Mouse (Mus musculus): Measurements from ENCODE around the gene Gucy2e.

Gucy2e gene

GRCm38 (mm10) chr11:69236926-69237260 is at the start of gene Gucy2e:
Gene Gucy2e (minus strand): TSS chr11:69237036.
- DNase-seq (ENCODE audit: low read depth, low spot score), result peak; percentile 82

- DNase-seq (ENCODE audit: low read depth, low spot score), result no peak
Measured at GRCm38 (mm10) chr11:69277267-69277666, 40.4 kb upstream of the Gucy2e start.

GRCm38 (mm10) chr11:69276081-69276480 is 39.2 kb upstream of the Gucy2e start:
- no peak for DNase-seq (ENCODE audit: low read depth, low spot score)

GRCm38 (mm10) chr11:69275650-69276049 is 38.8 kb upstream of the Gucy2e start:
- no peak for DNase-seq (ENCODE audit: low read depth, low spot score)

- peak; percentile 72 for DNase-seq (ENCODE audit: low read depth, low spot score)
Measured at GRCm38 (mm10) chr11:69272122-69272740, 35.4 kb upstream of the Gucy2e start.

GRCm38 (mm10) chr11:69269575-69269974 is 32.7 kb upstream of the Gucy2e start:
- DNase-seq (ENCODE audit: low read depth, low spot score), result peak; percentile 74

GRCm38 (mm10) chr11:69268100-69268499 is 31.3 kb upstream of the Gucy2e start:
- DNase-seq (ENCODE audit: low read depth, low spot score), result no peak

GRCm38 (mm10) chr11:69267341-69267740 is 30.5 kb upstream of the Gucy2e start:
- no peak for DNase-seq (ENCODE audit: low read depth, low spot score)

- DNase-seq (ENCODE audit: low read depth, low spot score), result no peak
Measured at GRCm38 (mm10) chr11:69266253-69266652, 29.4 kb upstream of the Gucy2e start.

GRCm38 (mm10) chr11:69265410-69265809 is 28.6 kb upstream of the Gucy2e start:
- DNase-seq (ENCODE audit: low read depth, low spot score), result no peak

GRCm38 (mm10) chr11:69264276-69264675 is 27.4 kb upstream of the Gucy2e start:
- DNase-seq (ENCODE audit: low read depth, low spot score), result no peak

- no peak for DNase-seq (ENCODE audit: low read depth, low spot score)
Measured at GRCm38 (mm10) chr11:69260111-69260510, 23.3 kb upstream of the Gucy2e start.

- DNase-seq (ENCODE audit: low read depth, low spot score), result no peak
Measured at GRCm38 (mm10) chr11:69258287-69258686, 21.5 kb upstream of the Gucy2e start.

- DNase-seq (ENCODE audit: low read depth, low spot score), result no peak
Measured at GRCm38 (mm10) chr11:69257807-69258206, 21.0 kb upstream of the Gucy2e start.

GRCm38 (mm10) chr11:69257072-69257471 is 20.2 kb upstream of the Gucy2e start:
- no peak for DNase-seq (ENCODE audit: low read depth, low spot score)

GRCm38 (mm10) chr11:69254808-69255207 is 18.0 kb upstream of the Gucy2e start:
- DNase-seq (ENCODE audit: low read depth, low spot score), result no peak

- DNase-seq (ENCODE audit: low read depth, low spot score), result no peak
Measured at GRCm38 (mm10) chr11:69253131-69253530, 16.3 kb upstream of the Gucy2e start.

GRCm38 (mm10) chr11:69251953-69252352 is 15.1 kb upstream of the Gucy2e start:
- no peak for DNase-seq (ENCODE audit: low read depth, low spot score)

GRCm38 (mm10) chr11:69251135-69251842 is 14.5 kb upstream of the Gucy2e start:
- no peak for DNase-seq (ENCODE audit: low read depth, low spot score)

- DNase-seq (ENCODE audit: low read depth, low spot score), result no peak
Measured at GRCm38 (mm10) chr11:69250106-69250505, 13.3 kb upstream of the Gucy2e start.

- no peak for DNase-seq (ENCODE audit: low read depth, low spot score)
Measured at GRCm38 (mm10) chr11:69249131-69249530, 12.3 kb upstream of the Gucy2e start.

GRCm38 (mm10) chr11:69245643-69246042 is 8.8 kb upstream of the Gucy2e start:
- DNase-seq (ENCODE audit: low read depth, low spot score), result no peak

GRCm38 (mm10) chr11:69244911-69245310 is 8.1 kb upstream of the Gucy2e start:
- peak; percentile 67 for DNase-seq (ENCODE audit: low read depth, low spot score)

Data from retina, postnatal 7 days (tissue).